Mouse (Mus musculus): ENCODE measurements around the gene Cct3.

- TF ChIP-seq POLR2A (IDR thresholded peaks at IDR 0.05; ENCODE audit: borderline replicate concordance, control insufficient read depth, low read depth, low read length) (no peak), CTCF (IDR thresholded peaks at IDR 0.05; ENCODE audit: control insufficient read depth, insufficient read depth, low read length) (no peak)
Observed at GRCm38 (mm10) chr3:88247666-88248065, 49.2 kb upstream of the Cct3 start.

All from bone marrow, adult 2 months (tissue).